Mouse (Mus musculus) E14TG2a.4 (cell line): ENCODE measurements around the gene A930018P22Rik.

Experiments
- CTCF ChIP-seq: conservative IDR thresholded peaks from 2 replicates; pipeline ENCODE4 v1.5.1; 2014; ENCODE audit warnings: low read length
- NANOG ChIP-seq: IDR thresholded peaks from 2 replicates; pipeline ENCODE4 v1.6.1; 2014; ENCODE audit warnings: borderline replicate concordance, low read length, mixed read lengths
- POU5F1 ChIP-seq: IDR thresholded peaks from 2 replicates; pipeline ENCODE4 v1.6.1; 2014; ENCODE audit warnings: low read length, borderline replicate concordance

DNA sequence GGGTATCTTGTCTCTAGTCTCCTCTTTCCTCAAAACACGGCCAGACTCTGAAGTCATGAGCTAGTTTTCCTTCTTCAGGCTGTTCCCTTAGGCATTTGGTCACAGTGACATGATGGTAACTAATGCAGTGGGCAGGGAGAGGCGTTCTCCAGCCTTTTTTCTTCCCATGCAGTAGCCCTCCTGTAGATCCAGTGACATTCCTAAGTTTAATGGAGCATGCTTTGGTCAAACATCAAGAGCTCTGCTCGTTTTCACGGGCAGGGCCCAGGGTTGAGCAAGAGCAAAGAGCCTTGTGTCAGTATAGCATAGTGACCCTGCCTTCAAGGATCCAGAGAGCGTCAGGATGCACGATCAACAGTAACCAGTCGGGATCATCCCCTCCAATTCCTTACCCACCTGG lies 40.8 kb downstream of the A930018P22Rik start:
- no peak for TF ChIP-seq CTCF
- TF ChIP-seq NANOG, result no peak
- TF ChIP-seq POU5F1, result no peak
